Mouse (Mus musculus) forebrain, postnatal 0 days (tissue): ENCODE measurements at regions not wholly inside any gene's neighbourhood (a gene's known extent, or its start where the extent isn't known, plus 50 kb on each side); places are given as distances from the start of the nearest gene placed in this dataset.
"Not testable (repeated sequence)": the region's sequence is repeated elsewhere in the genome, so short reads cannot be mapped to it uniquely, and the experiment has no call there.

Experiments
- ATAC-seq: fragments of 200-750 bp; cut with Nextera tagmentation; 2 replicates; pipeline ENCODE4 v1.8.0; 2017; ENCODE audit warnings: mild to moderate bottlenecking, moderate library complexity
- DNase-seq: peaks from one replicate; pipeline ENCODE4 v3.0.0-alpha.2; 2015
- H3K27ac ChIP-seq: fragments of 300-500 bp; sonication (generic); 2 replicates; pipeline ENCODE4 v1.5.1; 2014; ENCODE audit warnings: low read depth, mild to moderate bottlenecking, antibody characterized with exemption, low read length, moderate library complexity, mixed read lengths
- H3K27me3 ChIP-seq: fragments of 300-500 bp; sonication (generic); 2 replicates; pipeline ENCODE4 v1.6.1; 2014; ENCODE audit warnings: mild to moderate bottlenecking, low read length, mixed read lengths; ENCODE audit not compliant: insufficient read depth
- H3K36me3 ChIP-seq: fragments of 300-500 bp; sonication (generic); 2 replicates; pipeline ENCODE4 v1.6.1; 2014; ENCODE audit warnings: mild to moderate bottlenecking, moderate library complexity; ENCODE audit not compliant: insufficient read depth
- H3K4me1 ChIP-seq: fragments of 300-500 bp; sonication (generic); 2 replicates; pipeline ENCODE4 v1.6.1; 2014; ENCODE audit warnings: antibody characterized with exemption; ENCODE audit not compliant: insufficient read depth
- H3K4me2 ChIP-seq: fragments of 300-500 bp; sonication (generic); 2 replicates; pipeline ENCODE4 v1.6.1; 2014; ENCODE audit warnings: low read depth, mild to moderate bottlenecking, moderate library complexity
- H3K4me3 ChIP-seq: fragments of 300-500 bp; sonication (generic); 2 replicates; pipeline ENCODE4 v1.5.1; 2014; ENCODE audit warnings: low read depth, low read length, mixed read lengths
- H3K9ac ChIP-seq: fragments of 300-500 bp; sonication (generic); 2 replicates; pipeline ENCODE4 v1.6.1; 2014; ENCODE audit warnings: mild to moderate bottlenecking
- H3K9me3 ChIP-seq: fragments of 300-500 bp; sonication (generic); 2 replicates; pipeline ENCODE4 v1.6.1; 2016; ENCODE audit warnings: low read length
- CTCF ChIP-seq: sonication (generic); IDR thresholded peaks from 2 replicates; pipeline ENCODE4 v1.5.1; 2016; ENCODE audit warnings: antibody characterized with exemption, control low read depth, low read depth
- WGBS: fragments of 180-500 bp; shearing (Covaris S2); extraction: QIAGEN DNeasy Blood & Tissue Kit; methylation state at CpG from one replicate; pipeline ENCODE4 v1.1.7; 2014; 5-methylcytosine and 5-hydroxymethylcytosine counted together

DNA sequence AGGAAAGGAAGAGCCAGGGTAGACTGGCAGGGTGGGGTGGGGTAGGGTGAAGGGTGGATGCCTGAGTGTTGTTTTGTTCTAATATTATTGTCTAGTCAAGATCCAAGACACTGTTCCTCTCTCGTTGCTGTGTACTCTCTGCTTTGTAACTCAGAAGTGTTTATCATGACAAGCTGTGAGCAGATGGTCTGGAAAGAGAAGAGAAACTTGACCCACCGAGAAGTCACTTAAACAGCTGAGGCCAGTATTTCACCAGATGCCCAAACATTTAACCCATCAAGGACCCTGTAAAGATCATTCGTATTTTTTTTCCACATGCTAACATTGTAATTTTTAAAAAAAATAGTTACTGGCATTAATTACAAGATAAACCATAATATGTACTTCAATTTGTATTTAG lies 178.7 kb upstream of the Trp63 start:
- no peak for ATAC-seq
- H3K36me3 ChIP-seq = no peaks in the 10 kb centered on the region

GRCm38 (mm10) chr16:25517114-25517868 lies 166.3 kb upstream of the Trp63 start:
- H3K4me1 ChIP-seq = no peaks in the 10 kb centered on the region
- no peak for ATAC-seq
- no peaks in the 10 kb centered on the region for H3K9me3 ChIP-seq
- no peak overlapping the region for H3K9ac ChIP-seq
- no peak overlapping the region for H3K4me3 ChIP-seq
- H3K27ac ChIP-seq = no peak overlapping the region
- no peak for DNase-seq
- no peaks in the 10 kb centered on the region for H3K36me3 ChIP-seq
- 77% methylated on average over 4 of the region's 7 CpGs for WGBS
- H3K27me3 ChIP-seq = no peaks in the 10 kb centered on the region
- TF ChIP-seq CTCF = no peak
- H3K4me2 ChIP-seq = no peak overlapping the region

More for the DNA sequence above, 178.7 kb upstream of the Trp63 start:
- 55% methylated on average over 3 of the region's 3 CpGs for WGBS
- Histone ChIP-seq H3K4me2 (no peak overlapping the region), H3K4me3 (no peak overlapping the region), H3K9me3 (no peaks in the 10 kb centered on the region), H3K27me3 (no peaks in the 10 kb centered on the region), H3K27ac (no peak overlapping the region), H3K4me1 (no peaks in the 10 kb centered on the region), H3K9ac (no peak overlapping the region)
- no peak for TF ChIP-seq CTCF
- no peak for DNase-seq

- not testable (repeated sequence) for H3K4me1 ChIP-seq, DNase-seq, H3K9me3 ChIP-seq, H3K27me3 ChIP-seq, H3K36me3 ChIP-seq, H3K4me2 ChIP-seq, H3K27ac ChIP-seq, H3K9ac ChIP-seq, ATAC-seq, H3K4me3 ChIP-seq
- WGBS = 81% methylated on average over 10 of the region's 10 CpGs
These were observed 160.4 kb upstream of the Trp63 start for GRCm38 (mm10) chr16:25523141-25523540.

GRCm38 (mm10) chr16:25523621-25524020 lies 159.9 kb upstream of the Trp63 start:
- Histone ChIP-seq H3K9me3 (no peaks in the 10 kb centered on the region), H3K27me3 (no peaks in the 10 kb centered on the region), H3K27ac (no peak overlapping the region), H3K4me3 (no peak overlapping the region), H3K9ac (no peak overlapping the region), H3K4me2 (no peak overlapping the region), H3K4me1 (no peaks in the 10 kb centered on the region), H3K36me3 (no peaks in the 10 kb centered on the region)
- ATAC-seq = no peak
- no peak for TF ChIP-seq CTCF
- DNase-seq = no peak
- WGBS = 82% methylated on average over 2 of the region's 2 CpGs

- no peak overlapping the region for H3K9ac ChIP-seq
- no peaks in the 10 kb centered on the region for H3K9me3 ChIP-seq
- ATAC-seq = no peak
- no peak overlapping the region for H3K27ac ChIP-seq
- no peaks in the 10 kb centered on the region for H3K36me3 ChIP-seq
- H3K4me3 ChIP-seq = no peak overlapping the region
- H3K4me2 ChIP-seq = no peak overlapping the region
- no peaks in the 10 kb centered on the region for H3K27me3 ChIP-seq
- TF ChIP-seq CTCF = no peak
- no peaks in the 10 kb centered on the region for H3K4me1 ChIP-seq
- DNase-seq = no peak
These were observed 155.7 kb upstream of the Trp63 start for GRCm38 (mm10) chr16:25527850-25528249.

- Histone ChIP-seq H3K36me3 (no peaks in the 10 kb centered on the region), H3K4me1 (no peaks in the 10 kb centered on the region), H3K4me2 (no peak overlapping the region), H3K9me3 (no peaks in the 10 kb centered on the region), H3K4me3 (no peak overlapping the region), H3K27me3 (no peaks in the 10 kb centered on the region), H3K27ac (no peak overlapping the region), H3K9ac (no peak overlapping the region)
- TF ChIP-seq CTCF = no peak
- DNase-seq (no peak), ATAC-seq (no peak)
- WGBS = 61% methylated on average over 2 of the region's 2 CpGs
These were observed 155.2 kb upstream of the Trp63 start for GRCm38 (mm10) chr16:25528313-25528712.

GRCm38 (mm10) chr16:25529681-25530080 lies 153.9 kb upstream of the Trp63 start:
- Histone ChIP-seq H3K4me1 (no peaks in the 10 kb centered on the region), H3K9me3 (no peaks in the 10 kb centered on the region), H3K9ac (no peak overlapping the region), H3K4me2 (no peak overlapping the region), H3K27me3 (no peaks in the 10 kb centered on the region), H3K36me3 (no peaks in the 10 kb centered on the region), H3K27ac (no peak overlapping the region), H3K4me3 (no peak overlapping the region)
- ATAC-seq (no peak), DNase-seq (no peak)
- TF ChIP-seq CTCF = no peak
- WGBS = 91% methylated on average over 1 of the region's 1 CpGs
